Mouse (Mus musculus) CH12.LX (cell line): ENCODE measurements at regions not wholly inside any gene's neighbourhood (a gene's known extent, or its start where the extent isn't known, plus 50 kb on each side); places are given as distances from the start of the nearest gene placed in this dataset.

Experiments used
- DNase-seq: peaks from one replicate; pipeline ENCODE4 v3.0.0-alpha.2; 2013; ENCODE audit errors: extremely low read depth
- H3K27ac ChIP-seq: 2 replicates; pipeline ENCODE4 v1.5.1; 2012; ENCODE audit warnings: low read depth, mild to moderate bottlenecking, control low read depth, moderate library complexity; ENCODE audit not compliant: insufficient read depth
- H3K27me3 ChIP-seq: replicated peaks from 2 replicates; pipeline ENCODE3; 2012; ENCODE audit warnings: inconsistent platforms
- H3K36me3 ChIP-seq, 2 experiments: replicated peaks in 1 of 2; 2 replicates each; pipeline versions ENCODE3 to v1.6.1; 2012; ENCODE audit warnings: inconsistent platforms in 1 of 2, low read length in 1 of 2, mild to moderate bottlenecking in 1 of 2, mixed read lengths in 1 of 2, moderate library complexity in 1 of 2; ENCODE audit not compliant: control insufficient read depth in 1 of 2, insufficient read depth in 1 of 2
- H3K4me1 ChIP-seq, 2 experiments: 2 replicates each; pipeline ENCODE4 v1.6.1; 2012; ENCODE audit warnings: inconsistent platforms in 1 of 2, moderate library complexity in 1 of 2; ENCODE audit not compliant: insufficient read depth in 2 of 2, control insufficient read depth in 1 of 2
- H3K4me2 ChIP-seq: 2 replicates; pipeline ENCODE4 v1.6.1; 2012; ENCODE audit warnings: low read depth, mild to moderate bottlenecking, control low read depth; ENCODE audit not compliant: poor library complexity, insufficient read depth, severe bottlenecking
- H3K4me3 ChIP-seq, 3 experiments: fragments of 150-350 bp in 1 of 3; sonication (generic) in 1 of 3; replicated peaks in 1 of 3; 2 replicates each; pipeline versions ENCODE3 to v1.5.1; 2011 to 2012; ENCODE audit warnings: low read depth in 2 of 3, low read length in 2 of 3, mild to moderate bottlenecking in 2 of 3, moderate library complexity in 2 of 3, control low read depth in 1 of 3, improper control_type of control experiment in 1 of 3, inconsistent platforms in 1 of 3, mixed read lengths in 1 of 3; ENCODE audit not compliant: poor library complexity in 1 of 3
- H3K79me2 ChIP-seq: replicated peaks from 2 replicates; pipeline ENCODE4 v1.6.1; 2012; ENCODE audit warnings: mild to moderate bottlenecking, moderate library complexity; ENCODE audit not compliant: control insufficient read depth, poor library complexity, insufficient read depth, severe bottlenecking; ENCODE audit errors: extremely low read depth
- H3K9ac ChIP-seq: 2 replicates; pipeline ENCODE4 v1.6.1; 2012; ENCODE audit warnings: low read depth, mild to moderate bottlenecking, control low read depth, moderate library complexity; ENCODE audit not compliant: insufficient read depth
- H3K9me3 ChIP-seq: replicated peaks from 2 replicates; pipeline ENCODE3; 2012; ENCODE audit warnings: low read length, inconsistent platforms, mixed read lengths
- CHD1 ChIP-seq: IDR thresholded peaks from 2 replicates; pipeline ENCODE4 v1.6.1; 2012; ENCODE audit warnings: low read depth, low read length, improper control_type of control experiment, inconsistent platforms
- CTCF ChIP-seq, 2 experiments: IDR thresholded peaks in 1 of 2; conservative IDR thresholded peaks in 1 of 2; 2 replicates each; pipeline ENCODE4 v1.5.1; 2011 to 2012; ENCODE audit warnings: low read depth in 2 of 2, low read length in 2 of 2, improper control_type of control experiment in 1 of 2, inconsistent platforms in 1 of 2, mild to moderate bottlenecking in 1 of 2, moderate library complexity in 1 of 2
- E2F4 ChIP-seq: IDR thresholded peaks from 2 replicates; pipeline ENCODE4 v1.6.1; 2011; ENCODE audit warnings: low read depth, low read length, improper control_type of control experiment; ENCODE audit not compliant: insufficient replicate concordance
- ETS1 ChIP-seq: conservative IDR thresholded peaks from 2 replicates; pipeline ENCODE4 v1.6.1; 2012; ENCODE audit warnings: low read depth, mild to moderate bottlenecking, inconsistent platforms, low read length, improper control_type of control experiment, moderate library complexity
- HCFC1 ChIP-seq: IDR thresholded peaks from 2 replicates; pipeline ENCODE4 v1.6.1; 2012; ENCODE audit warnings: low read depth, mild to moderate bottlenecking, inconsistent platforms, low read length, improper control_type of control experiment
- IRF4 ChIP-seq: IDR thresholded peaks from 2 replicates; pipeline ENCODE4 v1.6.1; 2014; ENCODE audit warnings: low read depth, mild to moderate bottlenecking, inconsistent platforms, low read length, improper control_type of control experiment
- JUN ChIP-seq: IDR thresholded peaks from 2 replicates; pipeline ENCODE4 v1.6.1; 2011; ENCODE audit warnings: low read depth, mild to moderate bottlenecking, low read length, improper control_type of control experiment, moderate library complexity; ENCODE audit not compliant: insufficient read depth
- JUND ChIP-seq: conservative IDR thresholded peaks from 2 replicates; pipeline ENCODE4 v1.6.1; 2011; ENCODE audit warnings: low read depth, low read length, improper control_type of control experiment
- MAFK ChIP-seq: IDR thresholded peaks from 2 replicates; pipeline ENCODE4 v1.6.1; 2011; ENCODE audit warnings: low read length, improper control_type of control experiment; ENCODE audit not compliant: insufficient replicate concordance
- MAX ChIP-seq: IDR thresholded peaks from 2 replicates; pipeline ENCODE4 v1.6.1; 2011; ENCODE audit warnings: low read length, improper control_type of control experiment
- MEF2A ChIP-seq: IDR thresholded peaks from 2 replicates; pipeline ENCODE4 v1.6.1; 2014; ENCODE audit warnings: low read depth, mild to moderate bottlenecking, inconsistent platforms, low read length, improper control_type of control experiment, borderline replicate concordance
- MXI1 ChIP-seq: IDR thresholded peaks from 2 replicates; pipeline ENCODE4 v1.6.1; 2011; ENCODE audit warnings: mild to moderate bottlenecking, low read depth, low read length, improper control_type of control experiment
- NELFE ChIP-seq: IDR thresholded peaks from 2 replicates; pipeline ENCODE4 v1.6.1; 2011; ENCODE audit warnings: low read depth, low read length, improper control_type of control experiment
- PAX5 ChIP-seq: IDR thresholded peaks from 2 replicates; pipeline ENCODE4 v1.6.1; 2012; ENCODE audit warnings: low read length, inconsistent platforms, mixed read lengths
- POLR2AphosphoS2 ChIP-seq: IDR thresholded peaks from 2 replicates; pipeline ENCODE4 v1.6.1; 2011; ENCODE audit warnings: low read depth, low read length, improper control_type of control experiment
- SMC3 ChIP-seq: IDR thresholded peaks from 2 replicates; pipeline ENCODE4 v1.6.1; 2011; ENCODE audit warnings: low read depth, low read length, improper control_type of control experiment
- TCF12 ChIP-seq: IDR thresholded peaks from 2 replicates; pipeline ENCODE4 v1.6.1; 2014; ENCODE audit warnings: low read depth, mild to moderate bottlenecking, inconsistent platforms, low read length, improper control_type of control experiment
- UBTF ChIP-seq: IDR thresholded peaks from 2 replicates; pipeline ENCODE4 v1.6.1; 2012; ENCODE audit warnings: low read depth, mild to moderate bottlenecking, inconsistent platforms, low read length, improper control_type of control experiment, moderate library complexity
- USF1 ChIP-seq: IDR thresholded peaks from 2 replicates; pipeline ENCODE4 v1.6.1; 2014; ENCODE audit warnings: low read depth, mild to moderate bottlenecking, inconsistent platforms, low read length, improper control_type of control experiment
- ZC3H11A ChIP-seq: IDR thresholded peaks from 2 replicates; pipeline ENCODE4 v1.6.1; 2012; ENCODE audit warnings: low read depth, mild to moderate bottlenecking, inconsistent platforms, low read length, improper control_type of control experiment
- dilution Hi-C: fragments of 300-500 bp; cut with MboI; formaldehyde crosslinking; loops from 2 replicates; pipeline ENCODE4 v1.14.3; 2020; ENCODE audit warnings: low sequenced_read_pairs; ENCODE audit not compliant: extremely low pct_unique_long_range_greater_than_20kb, extremely low pct_ligation_motif_present
- in situ Hi-C: fragments of 300-500 bp; cut with MboI; formaldehyde crosslinking; loops from 3 replicates; pipeline ENCODE4 v1.14.3; 2019; ENCODE audit warnings: low sequenced_read_pairs, low pct_ligation_motif_present, low pct_unique_long_range_greater_than_20kb, mixed read lengths

GRCm38 (mm10) chr8:88931050-88931449 lies 112.9 kb downstream of the Sall1 start:
- no peak overlapping the region for H3K4me3 ChIP-seq
- H3K4me1 ChIP-seq = no peaks in the 10 kb centered on the region
- no peak overlapping the region for H3K4me2 ChIP-seq
- in situ Hi-C loops = no loop called here
- no peak overlapping the region for H3K9ac ChIP-seq
- dilution Hi-C loops = no loop called here
- no peak for TF ChIP-seq PAX5
- no peak for TF ChIP-seq POLR2AphosphoS2
- no peak for TF ChIP-seq MAFK
- no peak for TF ChIP-seq MAX
- no peak for TF ChIP-seq USF1
- no peak for TF ChIP-seq JUND
- TF ChIP-seq MEF2A = no peak
- TF ChIP-seq JUN = no peak
- TF ChIP-seq MXI1 = no peak
- no peak for TF ChIP-seq CTCF (conservative IDR thresholded peaks at IDR 0.05 in 1 of 2, IDR thresholded peaks at IDR 0.05 in 1 of 2; ENCODE audit: low read depth in 2 of 2, low read length in 2 of 2)
- TF ChIP-seq IRF4 = no peak
- no peak for TF ChIP-seq ZC3H11A
- no peak for TF ChIP-seq HCFC1
- TF ChIP-seq E2F4 = no peak
- TF ChIP-seq NELFE = no peak
- TF ChIP-seq ETS1 = no peak
- no peak for TF ChIP-seq CHD1
- no peak for TF ChIP-seq TCF12
- TF ChIP-seq SMC3 = no peak
- no peak for TF ChIP-seq UBTF
- TF ChIP-seq, all 38 proteins: peak for 0
- H3K9me3 ChIP-seq = peaks cover 39% of the 10 kb centered on the region
- H3K27me3 ChIP-seq = no peaks in the 10 kb centered on the region
- no peaks in the 10 kb centered on the region for H3K79me2 ChIP-seq
- H3K36me3 ChIP-seq = no peaks in the 10 kb centered on the region
- H3K27ac ChIP-seq = no peak overlapping the region
- no peak for DNase-seq

- Histone ChIP-seq H3K27me3 (no peaks in the 10 kb centered on the region), H3K9me3 (peaks cover 37% of the 10 kb centered on the region)
- dilution Hi-C loops = no loop called here
Measured at GRCm38 (mm10) chr8:88930370-88930769, 113.6 kb downstream of the Sall1 start.

More at GRCm38 (mm10) chr8:88930370-88930769, 113.6 kb downstream of the Sall1 start:
- no peak for TF ChIP-seq TCF12
- no peak overlapping the region for H3K4me3 ChIP-seq
- in situ Hi-C loops = no loop called here
- no peak overlapping the region for H3K9ac ChIP-seq
- no peak overlapping the region for H3K4me2 ChIP-seq
- H3K36me3 ChIP-seq = no peaks in the 10 kb centered on the region
- no peak for DNase-seq
- no peaks in the 10 kb centered on the region for H3K79me2 ChIP-seq
- no peaks in the 10 kb centered on the region for H3K4me1 ChIP-seq
- H3K27ac ChIP-seq = no peak overlapping the region
